Mouse (Mus musculus): Measurements from ENCODE around the gene Mphosph9.
"Not testable (repeated sequence)": the region's sequence is repeated elsewhere in the genome, so short reads cannot be mapped to it uniquely, and the experiment has no call there.

DNA sequence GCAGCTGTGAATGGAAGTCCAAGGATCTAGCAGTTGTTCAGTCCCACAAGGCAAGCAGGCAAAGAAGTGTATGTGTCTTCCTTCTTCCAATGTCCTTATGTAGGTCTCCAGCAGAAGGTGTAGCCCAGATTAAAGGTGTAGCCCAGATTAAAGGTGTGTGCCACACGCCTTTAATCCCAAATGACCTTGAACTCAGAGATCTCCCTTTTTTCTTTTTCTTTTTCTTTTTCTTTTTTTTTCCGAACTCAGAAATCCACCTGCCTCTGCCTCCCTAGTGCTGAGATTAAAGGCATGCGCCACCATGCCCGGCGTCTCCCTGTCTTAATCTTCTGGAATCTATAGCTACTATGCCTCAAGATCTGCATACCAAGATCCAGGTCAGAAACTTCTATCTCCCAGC lies 35.2 kb upstream of the Mphosph9 start, which contains the start of gene Cdk2ap1:
- TF ChIP-seq EP300, CTCF (IDR thresholded peaks at IDR 0.05; ENCODE audit: low read depth): not testable (repeated sequence)
